Comparison of ENCODE assay signal across 9 mouse cellular contexts in the genomic region with DNA sequence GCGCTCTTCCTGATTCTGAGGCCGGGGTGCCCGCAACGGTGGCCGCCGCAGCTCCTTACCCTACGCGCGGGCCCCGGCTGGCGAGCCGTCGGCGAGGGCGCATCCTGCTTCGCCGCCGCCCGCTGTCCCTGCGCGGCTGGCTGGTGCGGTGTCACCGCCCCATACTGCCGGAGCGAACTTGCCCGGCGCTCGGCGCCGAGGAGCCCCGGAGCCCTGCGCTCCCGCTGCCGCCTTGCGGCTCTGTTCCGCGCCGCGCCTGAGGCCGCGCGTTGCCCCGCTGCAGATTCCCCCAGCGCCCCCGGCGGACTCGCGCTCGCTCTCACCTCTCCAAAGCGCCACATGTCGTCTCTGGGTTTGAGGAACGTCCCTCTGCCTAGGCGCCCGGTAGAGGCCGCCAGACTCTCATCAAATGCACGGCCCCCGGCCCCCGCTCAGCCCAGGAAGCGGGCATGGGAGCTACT. TPM values are rescaled to one million over a fixed set of nuclear protein-coding genes. Genes with fewer than 3 reads are reported as not detected.
DNase-seq lines count a peak whose midpoint lies in the region; ATAC-seq lines count a peak whose summit lies in the region.
"Had no signal": no experiment of that assay in that cellular context is flagged by ENCODE, and none has a peak within 500 bp of the region (broad histone marks: within the 10 kb centered on the region; RNA-seq: fewer than 3 reads in every experiment).

Gabra5 (minus strand) TSS at position 379 of the 461 bp plus-strand sequence.

- H3K27ac ChIP-seq in heart, embryonic 11.5 days (ENCODE audit: low read depth, low read length): no peak within 1 kb of the TSS
- peak within 1 kb of the TSS; percentile 44 for H3K27ac ChIP-seq in forebrain, embryonic 16.5 days (ENCODE audit: low read length)
- peak within 1 kb of the TSS; percentile 68 for H3K27ac ChIP-seq in midbrain, embryonic 15.5 days

- no peaks in the 10 kb centered on the region for H3K36me3 ChIP-seq in heart, embryonic 11.5 days (ENCODE audit: control insufficient read depth, insufficient read depth, low read length)
- no peaks in the 10 kb centered on the region for H3K36me3 ChIP-seq in forebrain, embryonic 16.5 days (ENCODE audit: control insufficient read depth, insufficient read depth)
- no peaks in the 10 kb centered on the region for H3K36me3 ChIP-seq in midbrain, embryonic 15.5 days (replicated peaks)
- H3K36me3 ChIP-seq: G1E had no signal

- WGBS in heart, embryonic 11.5 days (ENCODE audit: insufficient replicate concordance): under 1% methylated on average over 55 of the region's 59 CpGs
- WGBS in forebrain, embryonic 16.5 days: under 1% methylated on average over 59 of the region's 59 CpGs
- under 1% methylated on average over 59 of the region's 59 CpGs for WGBS in midbrain, embryonic 15.5 days

- peak within 1 kb of the TSS; percentile 81 for H3K4me2 ChIP-seq in heart, embryonic 11.5 days
- H3K4me2 ChIP-seq in forebrain, embryonic 16.5 days (ENCODE audit: low read length): peak within 1 kb of the TSS; percentile 71
- peak within 1 kb of the TSS; percentile 88 for H3K4me2 ChIP-seq in midbrain, embryonic 15.5 days

- peaks cover 4% of the 10 kb centered on the region; the same call in 1 of the 2 replicates for H3K4me1 ChIP-seq in heart, embryonic 11.5 days (ENCODE audit: control insufficient read depth, insufficient read depth, low read length)
- peaks cover 4% of the 10 kb centered on the region; the same call in 1 of the 2 replicates for H3K4me1 ChIP-seq in forebrain, embryonic 16.5 days (replicated peaks; ENCODE audit: control insufficient read depth, insufficient read depth, low read length)
- peaks cover 13% of the 10 kb centered on the region; the same call in 1 of the 2 replicates for H3K4me1 ChIP-seq in midbrain, embryonic 15.5 days

- no peak for DNase-seq in heart, adult 18-20 months
- DNase-seq in WW6 (ENCODE audit: low read depth, low spot score): peak; percentile 45
- DNase-seq in layer of hippocampus, postnatal 14 days (ENCODE audit: low spot score in 2 of 2): peak; percentile 73 to 75
- DNase-seq in spleen, postnatal 10 days (ENCODE audit: low spot score in 2 of 2): no peak
- DNase-seq in ovary, postnatal 14 days (ENCODE audit: low spot score): no peak

- H3K27me3 ChIP-seq in heart, embryonic 11.5 days (ENCODE audit: control insufficient read depth, insufficient read depth, low read length): peaks cover 46% of the 10 kb centered on the region
- peaks cover 39% of the 10 kb centered on the region for H3K27me3 ChIP-seq in forebrain, embryonic 16.5 days (replicated peaks; ENCODE audit: control insufficient read depth, insufficient read depth, low read length)
- H3K27me3 ChIP-seq in midbrain, embryonic 15.5 days (replicated peaks): peaks cover 39% of the 10 kb centered on the region

- H3K4me3 ChIP-seq in heart, embryonic 11.5 days (ENCODE audit: low read depth, low read length): peak within 1 kb of the TSS; percentile 51
- peak within 1 kb of the TSS; percentile 63 for H3K4me3 ChIP-seq in forebrain, embryonic 16.5 days (replicated peaks; ENCODE audit: low read length)
- H3K4me3 ChIP-seq in midbrain, embryonic 15.5 days: peak within 1 kb of the TSS; percentile 73

- no peak within 1 kb of the TSS for H3K9ac ChIP-seq in heart, embryonic 11.5 days (ENCODE audit: low read depth, low read length)
- H3K9ac ChIP-seq in forebrain, embryonic 16.5 days (replicated peaks; ENCODE audit: low read depth, low read length): peak within 1 kb of the TSS; percentile 65
- H3K9ac ChIP-seq in midbrain, embryonic 15.5 days: peak within 1 kb of the TSS; percentile 73

- ATAC-seq in heart, embryonic 11.5 days (replicated peaks; ENCODE audit: insufficient number of reproducible peaks, low FRiP score, low TSS enrichment): peak; percentile 67
- peak; percentile 85 for ATAC-seq in forebrain, embryonic 16.5 days
- peak; percentile 89 for ATAC-seq in midbrain, embryonic 15.5 days (replicated peaks)

- H3K9me3 ChIP-seq in heart, embryonic 11.5 days (replicated peaks; ENCODE audit: control insufficient read depth, low read length): no peaks in the 10 kb centered on the region
- no peaks in the 10 kb centered on the region for H3K9me3 ChIP-seq in forebrain, embryonic 16.5 days (ENCODE audit: control insufficient read depth, low read length)
- no peaks in the 10 kb centered on the region for H3K9me3 ChIP-seq in midbrain, embryonic 15.5 days

RNA-seq across cellular contexts. Expression of gene Gabra5, which starts in this region (rescaled TPM):
- 0.14 TPM in 1 of 2 replicates, not detected in the other for polyA plus RNA-seq in heart, embryonic 11.5 days (2014; fragmentation: Nextera tagmentation; extraction: Ambion mirVana)
- total RNA-seq in heart, adult 18-20 months (2021): not detected
- polyA plus RNA-seq in forebrain, embryonic 16.5 days (2015; fragmentation: Nextera tagmentation; extraction: Ambion mirVana): 28.7 and 42.1 TPM in 2 replicates
- total RNA-seq in layer of hippocampus, postnatal 14 days (2021): 100 to 1,000 TPM; 214 to 219 TPM
- polyA plus RNA-seq in midbrain, embryonic 15.5 days (2015; fragmentation: Nextera tagmentation; extraction: Ambion mirVana): 35.5 and 37.8 TPM in 2 replicates
- polyA plus RNA-seq: G1E had no signal

Comparison
In these comparisons a context has a peak if more than half of its experiments do, and no peak if none do; other contexts are left out.
1. RNA of gene Gabra5 (total RNA-seq): 214 to 219 TPM in layer of hippocampus, postnatal 14 days; not detected in heart, adult 18-20 months; every median in the first group is over 100 times any median in the second.
2. RNA of gene Gabra5 (polyA plus RNA-seq): 28.7 to 42.1 TPM in forebrain, embryonic 16.5 days and 35.5 to 37.8 TPM in midbrain, embryonic 15.5 days; 0.14 TPM in heart, embryonic 11.5 days; every median in the first group is over 10 times any median in the second.
3. Peak in ATAC-seq, H3K4me3 ChIP-seq and H3K4me2 ChIP-seq in heart, embryonic 11.5 days; RNA of the gene not detected or under 1 TPM.
4. DNase-seq: peak in WW6 (single experiment) and layer of hippocampus, postnatal 14 days (2 of 2); none in heart, adult 18-20 months (0 of 2), spleen, postnatal 10 days (0 of 2) and ovary, postnatal 14 days (single experiment).
5. Peak in every context shown above with its lines, with median percentiles within 50 percentile points of each other: ATAC-seq, H3K4me2 ChIP-seq and H3K4me3 ChIP-seq.